Mouse (Mus musculus) neural tube, embryonic 12.5 days (tissue): ENCODE data around the gene Kazald1. TPM values are rescaled to one million over a fixed set of nuclear protein-coding genes. Genes with fewer than 3 reads are reported as not detected.

Experiments used
- polyA plus RNA-seq: library from polyadenylated mRNA; unstranded; fragments of >200 nt; fragmentation: Nextera tagmentation; extraction: Ambion mirVana; gene quantifications from 2 replicates; pipeline ENCODE4 v1.2.1, GENCODE M21; 2016

The Kazald1 gene
- polyA plus RNA-seq, 1 experiment from 2014 or later, result 0.46 TPM

Other genes starting within 250 kb of the Kazald1 start
- gene Slf2, start 144.1 kb upstream of the Kazald1 start, polyA plus RNA-seq, result 37.2 and 38.9 TPM in 2 replicates
- gene Sema4g, start 86.1 kb upstream of the Kazald1 start, polyA plus RNA-seq, result 10.1 and 10.8 TPM in 2 replicates
- gene Twnk, start 69.6 kb upstream of the Kazald1 start, polyA plus RNA-seq, result 21.4 and 22.8 TPM in 2 replicates
- 82.9 and 83.2 TPM in 2 replicates for gene Mrpl43, start 68.8 kb upstream of the Kazald1 start, polyA plus RNA-seq
- gene Lzts2, start 60.8 kb upstream of the Kazald1 start, polyA plus RNA-seq, result 68.5 and 70.0 TPM in 2 replicates
- gene Pdzd7, start 29.5 kb upstream of the Kazald1 start, polyA plus RNA-seq, result 0.63 and 0.72 TPM in 2 replicates
- 38.3 and 41.2 TPM in 2 replicates for gene Sfxn3, start 27.7 kb upstream of the Kazald1 start, polyA plus RNA-seq
- gene Tlx1, start 75.4 kb downstream of the Kazald1 start, polyA plus RNA-seq, result 2.0 and 2.4 TPM in 2 replicates
- gene Lbx1, start 160.6 kb downstream of the Kazald1 start, polyA plus RNA-seq, result 20.3 and 21.3 TPM in 2 replicates